Mouse (Mus musculus) spleen, postnatal 14 days (tissue): ENCODE measurements around the gene Gm8212.
"Not testable (repeated sequence)": the region's sequence is repeated elsewhere in the genome, so short reads cannot be mapped to it uniquely, and the experiment has no call there.

Experiments
- DNase-seq, 2 experiments: peaks; one replicate each; pipeline ENCODE4 v3.0.0; 2021 to 2022; ENCODE audit warnings: low spot score in 2 of 2

Gm8212 gene

GRCm38 (mm10) chr14:44197361-44197760 is at the start of gene Gm8212:
Gm8212 (plus strand) TSS chr14:44197661.
- DNase-seq = not testable (repeated sequence)

GRCm38 (mm10) chr14:44213154-44213553 is 15.7 kb downstream of the Gm8212 start, which contains the start of gene 4930503E14Rik:
4930503E14Rik (minus strand) TSS chr14:44213254.
- not testable (repeated sequence) for DNase-seq

- DNase-seq = no peak
Measured at GRCm38 (mm10) chr14:44248039-44248438, 50.6 kb downstream of the Gm8212 start.
